Mouse (Mus musculus) heart, embryonic 10.5 days (tissue): ENCODE measurements around the gene Arhgap44. TPM values are rescaled to one million over a fixed set of nuclear protein-coding genes. Genes with fewer than 3 reads are reported as not detected.

Experiments
- DNase-seq: peaks from one replicate; pipeline ENCODE4 v3.0.0-alpha.2; 2017; ENCODE audit warnings: low spot score
- H3K27ac ChIP-seq: fragments of 300-500 bp; sonication (generic); 2 replicates; pipeline ENCODE4 v1.5.1; 2016; ENCODE audit warnings: mild to moderate bottlenecking
- H3K27me3 ChIP-seq: fragments of 300-500 bp; sonication (generic); 2 replicates; pipeline ENCODE4 v1.6.1; 2016; ENCODE audit warnings: mild to moderate bottlenecking; ENCODE audit not compliant: poor library complexity, insufficient read depth, severe bottlenecking
- H3K36me3 ChIP-seq: fragments of 300-500 bp; sonication (generic); 2 replicates; pipeline ENCODE4 v1.6.1; 2016; ENCODE audit warnings: mild to moderate bottlenecking, moderate library complexity
- H3K4me1 ChIP-seq: fragments of 300-500 bp; sonication (generic); 2 replicates; pipeline ENCODE4 v1.6.1; 2016; ENCODE audit warnings: mild to moderate bottlenecking
- H3K4me3 ChIP-seq: fragments of 300-500 bp; sonication (generic); 2 replicates; pipeline ENCODE4 v1.5.1; 2016; ENCODE audit warnings: mild to moderate bottlenecking, moderate library complexity
- H3K9me3 ChIP-seq: fragments of 300-500 bp; sonication (generic); 2 replicates; pipeline ENCODE4 v1.6.1; 2016; ENCODE audit warnings: mild to moderate bottlenecking, moderate library complexity
- WGBS: fragments of 180-500 bp; shearing (Covaris S2); methylation state at CpG from one replicate; pipeline ENCODE4 v1.1.7; 2016; 5-methylcytosine and 5-hydroxymethylcytosine counted together
- microRNA-seq: library from miRNA; unstranded; fragments of <30 nt; microRNA quantifications from one replicate; pipeline ENCODE4, GENCODE M21; 2017
- polyA plus RNA-seq: library from polyadenylated mRNA; unstranded; fragments of >200 nt; fragmentation: Nextera tagmentation; extraction: Ambion mirVana; gene quantifications from 2 replicates; pipeline ENCODE4 v1.2.1, GENCODE M21; 2016

Gene Arhgap44
- polyA plus RNA-seq, 1 experiment from 2014 or later: 8.4 TPM

GRCm38 (mm10) chr11:64968507-64968906 is 194.3 kb downstream of the Arhgap44 start:
- WGBS: 20% methylated on average over 3 of the region's 3 CpGs
- DNase-seq: peak; percentile 84
- H3K36me3 ChIP-seq: no peaks in the 10 kb centered on the region
- H3K27ac ChIP-seq: no peak overlapping the region
- H3K9me3 ChIP-seq: no peaks in the 10 kb centered on the region
- peaks cover 35% of the 10 kb centered on the region; the same call in 1 of the 2 replicates for H3K27me3 ChIP-seq
- no peaks in the 10 kb centered on the region for H3K4me1 ChIP-seq
- no peak overlapping the region for H3K4me3 ChIP-seq

GRCm38 (mm10) chr11:64962629-64963028 is 200.1 kb downstream of the Arhgap44 start:
- H3K9me3 ChIP-seq: no peaks in the 10 kb centered on the region
- H3K36me3 ChIP-seq: no peaks in the 10 kb centered on the region
- H3K4me3 ChIP-seq: no peak overlapping the region
- H3K4me1 ChIP-seq: peaks cover 4% of the 10 kb centered on the region
- H3K27ac ChIP-seq: no peak overlapping the region
- peaks cover 10% of the 10 kb centered on the region; the same call in 1 of the 2 replicates for H3K27me3 ChIP-seq
- WGBS: 87% methylated on average over 2 of the region's 2 CpGs
- DNase-seq: no peak

DNA sequence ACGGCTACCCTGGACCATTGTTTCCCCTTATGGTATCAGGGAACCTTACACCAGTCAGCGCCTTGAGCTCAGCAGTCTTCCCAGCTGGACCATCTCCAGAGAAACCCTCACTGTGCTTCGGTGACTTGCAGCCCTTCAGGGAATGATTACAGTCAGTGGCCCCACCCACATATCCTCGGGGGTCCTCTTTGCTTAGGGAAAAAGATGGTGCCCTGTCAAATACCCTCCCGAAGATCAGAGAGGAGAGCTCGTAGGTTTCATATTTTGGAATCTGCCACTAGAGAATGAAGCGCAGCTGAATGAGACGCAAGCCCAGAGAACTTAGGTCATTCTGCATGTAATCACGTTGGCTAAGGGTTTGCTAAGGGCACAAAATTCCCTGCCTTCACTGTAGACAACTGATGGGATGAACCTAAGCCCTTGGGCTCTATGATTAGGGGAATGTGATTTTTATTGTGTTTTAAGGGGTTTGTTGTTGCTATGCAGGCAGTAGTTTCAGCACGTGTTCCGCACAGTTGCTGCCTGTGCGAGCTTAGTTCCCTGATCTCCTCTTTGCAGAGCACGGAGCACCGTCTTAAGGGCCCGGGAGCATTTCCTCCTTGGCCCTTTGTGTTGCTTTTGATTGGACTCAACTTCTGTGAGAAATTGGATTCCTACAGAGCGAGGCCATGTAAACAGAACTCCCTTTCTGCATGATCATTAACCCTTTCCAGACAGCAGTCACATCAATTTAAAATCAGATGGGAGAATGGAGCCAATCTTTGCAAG is 205.6 kb downstream of the Arhgap44 start:
- Histone ChIP-seq H3K4me1 (peaks cover 20% of the 10 kb centered on the region), H3K27ac (peak overlapping the region; percentile 52; the same call in 1 of the 2 replicates), H3K4me3 (peak overlapping the region; percentile 48), H3K9me3 (no peaks in the 10 kb centered on the region), H3K27me3 (0 out of 2 replicates have a peak, but pooled peaks cover 4% of the 10 kb centered on the region), H3K36me3 (no peaks in the 10 kb centered on the region)
- WGBS: 17% methylated on average over 16 of the region's 16 CpGs
- no peak for DNase-seq

Small RNAs within 50 kb of the gene (microRNA-seq; reads per million reads assigned to microRNA genes)
- not detected for gene Gm25991

Other genes with a start within 250 kb of the Arhgap44 start
- 32.0 and 36.5 TPM in 2 replicates for gene Elac2, start 183.9 kb downstream of the Arhgap44 start, polyA plus RNA-seq
- gene 1700086D15Rik, start 3.1 kb downstream of the Arhgap44 start, polyA plus RNA-seq: 0.14 and 0.16 TPM in 2 replicates
- gene Myocd, start 107.0 kb upstream of the Arhgap44 start, polyA plus RNA-seq: 53.2 and 73.8 TPM in 2 replicates